Mouse (Mus musculus) megakaryocyte, embryonic 14.5 days (primary cell): ENCODE measurements around the gene Adcy9.

Experiments used
- FLI1 ChIP-seq: IDR thresholded peaks from 2 replicates; pipeline ENCODE4 v1.6.1; 2012; ENCODE audit warnings: low read length, inconsistent platforms, mixed read lengths
- GATA1 ChIP-seq: IDR thresholded peaks from 3 replicates; pipeline ENCODE4 v1.6.1; 2012; ENCODE audit warnings: mixed read lengths, low read length, inconsistent platforms, borderline replicate concordance

GRCm38 (mm10) chr16:4363341-4364116 is 56.8 kb downstream of the Adcy9 start:
- TF ChIP-seq FLI1, result no peak
- no peak for TF ChIP-seq GATA1
